Mouse (Mus musculus) skeletal muscle tissue, adult 2 months (tissue): ENCODE measurements around the gene Xrcc5.

ENCODE experiments used
- DNase-seq: peaks from one replicate; pipeline ENCODE4 v3.0.0-alpha.2; 2012; ENCODE audit warnings: low read depth, low spot score

Xrcc5 gene

GRCm38 (mm10) chr1:72315447-72315846 is 8.2 kb downstream of the Xrcc5 start:
- no peak for DNase-seq

- no peak for DNase-seq
These were observed 9.2 kb downstream of the Xrcc5 start for GRCm38 (mm10) chr1:72316409-72316808.

- no peak for DNase-seq
These were observed 9.7 kb downstream of the Xrcc5 start for GRCm38 (mm10) chr1:72316901-72317300.

DNA sequence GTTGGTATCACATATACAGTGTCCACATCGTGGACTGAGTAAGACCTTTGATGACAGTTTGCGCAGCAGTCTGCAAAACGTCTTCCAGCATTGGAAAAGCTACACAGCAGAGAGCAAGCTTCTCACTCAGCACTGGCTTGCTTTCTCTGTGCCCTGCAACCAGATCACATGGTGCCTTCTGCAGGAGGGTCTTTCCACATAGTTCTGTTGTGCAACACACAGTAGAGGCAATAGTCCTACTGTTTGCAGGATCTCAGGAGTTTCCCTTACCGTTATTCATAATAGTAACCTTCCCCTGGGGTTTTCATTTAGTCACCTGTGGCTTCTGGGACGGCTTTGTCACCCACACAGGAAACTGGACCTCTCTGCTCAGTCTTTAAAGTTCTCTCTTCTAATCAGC is 13.5 kb downstream of the Xrcc5 start:
- DNase-seq: no peak

GRCm38 (mm10) chr1:72323248-72323647 is 16.0 kb downstream of the Xrcc5 start:
- no peak for DNase-seq

GRCm38 (mm10) chr1:72326162-72326821 is 19.1 kb downstream of the Xrcc5 start:
- peak; percentile 30 for DNase-seq

DNA sequence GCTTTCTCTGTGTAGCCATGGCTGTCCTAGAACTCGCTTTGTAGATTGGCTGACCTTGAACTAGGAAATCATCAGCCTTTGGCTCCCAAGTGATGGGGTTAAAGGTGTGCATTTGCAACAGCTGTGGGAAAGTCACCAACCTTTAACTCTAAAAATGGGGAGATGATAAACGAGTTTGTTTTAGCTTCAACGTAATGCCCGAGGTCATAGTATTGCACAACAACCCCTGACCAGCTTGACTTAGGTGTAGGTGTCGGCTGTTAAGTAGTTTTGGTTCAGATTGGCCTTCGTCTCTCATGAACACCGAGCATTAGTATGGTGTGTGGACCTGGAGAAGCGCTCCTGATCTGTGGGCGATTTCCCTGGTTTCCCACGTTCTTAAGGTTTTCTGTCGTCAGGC is 27.6 kb downstream of the Xrcc5 start:
- no peak for DNase-seq

- DNase-seq: no peak
These were observed 29.6 kb downstream of the Xrcc5 start for GRCm38 (mm10) chr1:72336780-72337179.

DNA sequence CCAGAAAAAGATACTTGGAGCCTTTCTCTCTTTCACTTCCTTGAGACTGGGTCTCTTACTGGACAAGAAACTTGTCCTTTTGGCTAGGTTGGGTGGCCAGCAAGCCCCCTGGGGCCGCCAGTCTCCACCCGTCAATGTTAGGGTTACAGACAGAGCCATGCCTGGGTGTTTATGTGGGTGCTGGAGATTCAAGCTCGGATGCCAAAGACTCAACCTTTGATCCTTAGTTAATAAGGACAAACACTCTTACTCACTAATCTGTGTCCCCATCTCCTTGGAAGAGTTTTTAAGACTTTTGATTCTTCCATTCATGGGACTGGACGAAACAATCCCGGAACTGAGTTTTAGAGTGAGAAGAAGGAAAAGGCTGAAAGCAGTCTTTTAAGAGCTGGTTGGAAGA is 31.1 kb downstream of the Xrcc5 start:
- no peak for DNase-seq

GRCm38 (mm10) chr1:72347873-72348272 is 40.7 kb downstream of the Xrcc5 start:
- no peak for DNase-seq

DNA sequence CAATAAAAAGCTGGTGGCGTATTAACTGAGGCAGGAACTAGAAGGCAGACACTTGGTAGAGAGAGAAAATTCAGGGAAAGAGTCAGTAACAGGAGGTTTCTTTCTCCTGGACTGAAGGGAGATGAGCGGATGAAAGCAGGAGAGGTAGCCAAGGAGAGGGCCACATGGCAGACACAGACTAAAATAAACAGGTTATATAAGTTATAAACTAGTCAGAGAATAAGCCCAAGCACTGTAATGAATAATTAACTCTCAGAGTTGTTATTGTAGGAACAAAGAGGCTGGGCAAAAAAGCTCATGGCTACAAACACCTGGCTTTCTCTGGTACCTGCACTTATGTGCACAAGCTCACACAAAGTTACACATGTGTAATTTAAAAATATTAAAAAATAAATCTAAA is 47.6 kb downstream of the Xrcc5 start:
- DNase-seq: no peak

DNA sequence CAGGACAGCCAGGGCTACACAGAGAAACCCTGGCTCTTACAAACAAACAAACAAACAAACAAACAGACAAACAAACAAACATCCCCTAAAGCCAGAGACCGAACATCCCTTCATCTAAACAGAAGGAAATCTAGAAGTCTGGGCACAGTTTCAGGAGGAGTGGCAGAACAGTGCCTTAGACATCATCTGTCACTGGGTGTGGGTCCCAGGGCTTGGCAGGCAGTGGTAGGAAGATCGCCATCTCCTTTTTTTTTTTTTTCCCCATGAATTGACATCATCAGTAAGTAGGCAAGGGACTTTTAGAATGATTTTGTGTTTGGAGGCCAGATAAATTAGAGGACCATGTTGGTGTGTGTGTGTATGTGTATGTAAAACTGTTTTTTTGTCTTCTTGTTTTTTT is 51.0 kb downstream of the Xrcc5 start:
- no peak for DNase-seq

DNA sequence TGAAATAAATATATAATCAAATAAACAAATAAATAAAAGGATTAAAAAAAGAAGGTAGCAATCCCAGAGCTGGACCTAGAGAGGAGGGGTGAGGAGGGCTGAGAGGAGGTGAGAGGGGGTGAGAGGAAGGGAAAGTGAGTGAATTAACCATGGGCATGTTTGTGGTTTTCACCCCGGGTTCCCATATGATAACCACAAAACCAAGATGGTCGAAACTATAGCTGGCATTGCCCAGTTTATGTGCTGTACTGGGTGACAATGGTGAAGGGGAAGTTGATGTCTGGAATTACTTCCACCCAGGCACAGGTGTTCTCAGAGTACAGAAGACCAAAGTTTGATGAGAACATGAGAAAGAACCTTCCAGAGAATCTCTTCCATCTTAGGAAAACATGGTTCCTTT is 52.2 kb downstream of the Xrcc5 start:
- DNase-seq: no peak

DNA sequence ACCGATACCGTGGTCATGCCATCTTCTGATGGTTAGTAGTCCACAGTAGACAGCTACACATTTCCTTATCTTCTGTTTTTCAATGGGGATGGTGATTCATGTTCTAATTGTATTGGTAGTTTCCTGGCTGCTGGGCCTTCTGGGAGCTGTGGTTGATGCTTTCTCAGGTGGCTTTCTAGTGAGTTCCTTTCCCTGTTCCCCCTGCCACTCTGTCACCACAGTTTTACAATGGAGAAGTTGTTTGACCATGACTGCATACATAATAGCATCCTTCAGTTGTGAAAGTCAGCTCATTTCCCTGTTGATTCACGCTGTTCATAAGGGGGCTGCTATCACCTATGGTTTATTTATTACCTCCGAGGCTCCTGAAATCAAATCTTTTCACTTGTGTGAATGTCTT is 53.6 kb downstream of the Xrcc5 start:
- DNase-seq: no peak

DNA sequence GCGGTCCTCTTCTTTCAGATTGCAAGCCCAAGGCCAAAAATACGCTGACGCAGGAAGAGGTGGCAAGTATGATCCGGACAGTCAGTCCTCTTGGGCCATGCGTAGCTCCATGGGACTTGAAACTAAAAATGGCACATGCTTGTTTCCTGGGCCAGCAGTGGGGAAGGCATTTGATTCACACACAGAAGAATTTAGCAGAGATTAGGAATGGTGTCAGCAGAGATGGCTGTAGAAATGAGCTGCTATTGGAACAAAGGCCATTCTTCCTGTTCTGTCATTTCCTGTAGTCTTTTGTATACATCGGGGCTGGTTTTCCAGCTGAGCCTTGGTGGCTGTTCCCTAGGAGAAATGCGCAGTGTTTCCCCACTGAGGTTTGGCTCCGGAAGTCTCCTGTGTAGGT is 57.4 kb downstream of the Xrcc5 start:
- DNase-seq: no peak

- no peak for DNase-seq
These were observed 65.3 kb downstream of the Xrcc5 start for GRCm38 (mm10) chr1:72372512-72372911.

- DNase-seq: no peak
These were observed 65.7 kb downstream of the Xrcc5 start for GRCm38 (mm10) chr1:72372913-72373312.

GRCm38 (mm10) chr1:72373648-72374047 is 66.4 kb downstream of the Xrcc5 start:
- no peak for DNase-seq

GRCm38 (mm10) chr1:72374049-72374448 is 66.8 kb downstream of the Xrcc5 start:
- DNase-seq: no peak

GRCm38 (mm10) chr1:72378151-72378550 is 70.9 kb downstream of the Xrcc5 start:
- no peak for DNase-seq

DNA sequence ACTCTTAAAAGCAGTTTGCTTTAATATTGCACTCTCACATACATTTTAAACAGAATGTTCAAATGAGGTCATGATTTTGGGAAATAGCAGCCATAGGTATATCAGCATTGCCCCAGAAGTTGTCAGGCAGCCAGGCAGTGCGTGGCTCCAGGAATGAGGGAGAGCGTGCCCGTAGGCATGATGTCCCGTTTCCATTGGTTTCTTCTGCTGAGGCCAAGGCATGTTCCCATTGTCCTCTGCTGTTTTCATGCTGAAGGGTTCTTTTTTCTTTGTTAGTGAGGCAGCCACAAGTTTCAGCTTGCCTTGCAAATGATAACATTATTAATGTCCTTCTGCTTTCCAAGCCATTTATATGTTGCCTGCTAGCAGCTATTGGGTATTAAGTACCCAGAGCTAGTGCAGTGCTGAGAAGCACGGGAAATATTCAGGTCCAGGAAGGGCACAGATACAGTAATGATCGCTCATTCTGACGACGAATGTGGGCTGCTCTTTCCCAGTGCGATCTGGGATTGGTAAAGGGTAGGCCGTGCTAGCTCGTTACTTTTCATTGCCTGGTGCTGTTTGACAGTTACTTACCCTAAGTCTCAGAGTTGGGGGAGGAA is 72.6 kb downstream of the Xrcc5 start:
- DNase-seq: no peak

- no peak for DNase-seq
These were observed 73.3 kb downstream of the Xrcc5 start for GRCm38 (mm10) chr1:72380544-72380943.

DNA sequence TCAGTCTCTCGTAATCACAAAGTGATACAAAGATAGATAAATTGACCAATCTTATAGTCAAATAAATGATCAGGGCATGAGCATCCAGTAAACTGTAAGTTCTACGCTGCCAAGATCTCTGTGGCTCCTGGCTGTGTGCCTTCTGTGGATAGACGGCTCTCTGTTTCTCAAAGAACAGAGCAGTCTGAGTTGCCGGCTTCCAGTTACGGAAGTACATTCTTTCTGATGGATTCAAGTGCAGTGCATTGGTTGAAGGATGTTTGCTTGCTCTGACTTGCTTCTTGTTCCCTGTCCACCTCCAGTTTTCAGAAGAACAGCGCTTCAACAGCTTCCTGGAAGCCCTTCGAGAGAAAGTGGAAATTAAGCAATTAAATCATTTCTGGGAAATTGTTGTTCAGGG is 75.8 kb downstream of the Xrcc5 start:
- no peak for DNase-seq

DNA sequence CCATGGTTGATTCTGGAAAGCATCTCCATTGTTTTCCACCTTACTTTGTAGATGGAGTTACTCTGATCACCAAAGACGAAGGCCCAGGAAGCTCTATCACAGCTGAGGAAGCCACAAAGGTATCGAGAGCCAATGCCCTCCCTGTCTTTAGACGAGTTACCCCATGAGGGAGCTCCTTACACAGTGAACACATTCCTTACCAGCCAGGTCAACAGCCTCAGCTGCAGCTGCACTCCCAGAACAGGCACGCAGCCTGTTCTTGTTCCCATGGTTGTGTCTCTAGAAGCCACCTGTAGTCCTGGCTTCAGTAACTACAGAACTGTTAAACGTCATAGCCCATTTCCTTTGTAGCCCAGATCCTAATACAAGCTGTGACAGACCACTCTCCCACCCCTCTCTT is 76.4 kb downstream of the Xrcc5 start:
- no peak for DNase-seq
